Mouse (Mus musculus) limb, embryonic 10.5 days (tissue): ENCODE measurements around the gene Slain1. TPM values are rescaled to one million over a fixed set of nuclear protein-coding genes. Genes with fewer than 3 reads are reported as not detected.
"Not testable (repeated sequence)": the region's sequence is repeated elsewhere in the genome, so short reads cannot be mapped to it uniquely, and the experiment has no call there.

Experiments used
- DNase-seq: peaks from one replicate; pipeline ENCODE4 v3.0.0-alpha.2; 2017; ENCODE audit warnings: low spot score
- H3K27ac ChIP-seq: fragments of 300-500 bp; sonication (generic); 2 replicates; pipeline ENCODE4 v1.5.1; 2016; ENCODE audit warnings: mild to moderate bottlenecking
- H3K27me3 ChIP-seq: fragments of 300-500 bp; sonication (generic); 2 replicates; pipeline ENCODE4 v1.6.1; 2016; ENCODE audit warnings: low read depth, mild to moderate bottlenecking; ENCODE audit not compliant: poor library complexity, severe bottlenecking
- H3K36me3 ChIP-seq: fragments of 300-500 bp; sonication (generic); 2 replicates; pipeline ENCODE4 v1.6.1; 2016; ENCODE audit warnings: mild to moderate bottlenecking, moderate library complexity
- H3K4me1 ChIP-seq: fragments of 300-500 bp; sonication (generic); 2 replicates; pipeline ENCODE4 v1.6.1; 2016
- H3K4me3 ChIP-seq: fragments of 300-500 bp; sonication (generic); 2 replicates; pipeline ENCODE4 v1.5.1; 2016; ENCODE audit warnings: mild to moderate bottlenecking, moderate library complexity
- H3K9me3 ChIP-seq: fragments of 300-500 bp; sonication (generic); replicated peaks from 2 replicates; pipeline ENCODE4 v1.6.1; 2016; ENCODE audit warnings: mild to moderate bottlenecking
- WGBS: fragments of 180-500 bp; shearing (Covaris S2); methylation state at CpG from one replicate; pipeline ENCODE4 v1.1.7; 2016; 5-methylcytosine and 5-hydroxymethylcytosine counted together
- microRNA-seq: library from miRNA; unstranded; fragments of <30 nt; microRNA quantifications from one replicate; pipeline ENCODE4, GENCODE M21; 2017
- polyA plus RNA-seq: library from polyadenylated mRNA; unstranded; fragments of >200 nt; fragmentation: Nextera tagmentation; extraction: Ambion mirVana; gene quantifications from 2 replicates; pipeline ENCODE4 v1.2.1, GENCODE M21; 2016

The Slain1 gene
- polyA plus RNA-seq, 1 experiment from 2014 or later = 1.4 TPM

DNA sequence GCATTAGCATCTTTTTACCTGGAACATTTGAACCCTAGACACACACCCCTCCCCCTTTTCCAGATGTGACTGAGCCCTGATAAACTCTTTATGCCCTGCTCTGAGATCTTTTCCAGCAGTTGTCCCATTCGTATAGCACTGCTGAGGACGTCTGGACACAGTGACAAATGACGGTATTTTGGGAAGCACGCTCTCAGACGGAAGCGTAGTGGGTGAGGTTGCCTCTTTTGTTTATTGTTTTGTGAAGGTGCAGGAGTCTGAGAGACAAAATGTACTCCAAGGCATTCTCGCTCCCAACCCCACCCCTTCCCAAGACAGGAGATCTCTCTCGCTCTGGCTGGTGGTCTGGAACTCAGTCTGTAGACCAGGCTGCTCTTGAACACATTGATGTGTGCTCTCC lies 92.1 kb downstream of the Slain1 start:
- Histone ChIP-seq H3K27me3 (no peaks in the 10 kb centered on the region), H3K9me3 (no peaks in the 10 kb centered on the region), H3K4me1 (no peaks in the 10 kb centered on the region), H3K4me3 (no peak overlapping the region), H3K36me3 (no peaks in the 10 kb centered on the region), H3K27ac (no peak overlapping the region)
- 79% methylated on average over 8 of the region's 8 CpGs for whole genome bisulfite sequencing
- DNase-seq = no peak

DNA sequence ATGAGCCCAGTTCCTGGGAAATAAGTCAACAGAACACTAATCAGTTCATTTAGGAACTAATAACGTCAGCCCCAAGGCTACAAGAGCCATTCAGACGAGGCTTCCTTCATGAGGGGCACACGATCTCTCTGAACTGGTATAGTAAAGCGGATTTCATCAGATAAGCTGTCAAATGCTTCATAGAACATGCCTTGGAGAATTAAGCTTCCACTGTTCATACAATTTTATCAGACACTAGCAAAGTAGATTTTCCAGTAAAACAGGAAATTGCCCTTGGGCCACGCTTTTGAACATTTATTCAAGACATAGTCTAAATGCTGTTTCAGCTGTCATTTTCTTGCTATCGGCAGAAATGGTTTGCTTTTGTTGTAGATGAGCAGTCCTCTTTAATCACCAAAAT lies 97.3 kb downstream of the Slain1 start:
- Histone ChIP-seq H3K4me3 (no peak overlapping the region), H3K9me3 (no peaks in the 10 kb centered on the region), H3K4me1 (no peaks in the 10 kb centered on the region), H3K27me3 (no peaks in the 10 kb centered on the region), H3K36me3 (no peaks in the 10 kb centered on the region), H3K27ac (no peak overlapping the region)
- 67% methylated on average over 6 of the region's 6 CpGs for WGBS
- DNase-seq = no peak

DNA sequence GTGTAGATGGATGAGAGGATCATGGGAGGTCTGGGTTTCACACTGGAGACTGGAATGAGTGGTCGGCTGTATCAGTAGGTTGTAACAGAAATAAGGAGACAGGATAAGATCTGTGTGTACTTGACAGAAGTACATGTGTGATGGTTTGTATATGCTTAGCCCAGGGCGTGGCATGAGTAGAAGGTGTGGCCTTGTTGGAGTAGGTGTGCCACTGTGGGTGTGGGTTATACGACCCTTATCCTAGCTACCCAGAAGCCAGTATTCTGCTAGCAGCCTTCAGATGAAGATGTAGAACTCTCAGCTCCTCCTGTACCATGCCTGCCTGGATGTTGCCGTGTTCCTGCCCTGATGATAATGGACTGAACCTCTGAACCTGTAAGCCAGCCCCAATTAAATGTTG lies 100.6 kb downstream of the Slain1 start:
- not testable (repeated sequence) for DNase-seq, H3K27ac ChIP-seq, H3K4me1 ChIP-seq, H3K27me3 ChIP-seq, H3K9me3 ChIP-seq, H3K4me3 ChIP-seq, H3K36me3 ChIP-seq
- WGBS = 93% methylated on average over 4 of the region's 4 CpGs

DNA sequence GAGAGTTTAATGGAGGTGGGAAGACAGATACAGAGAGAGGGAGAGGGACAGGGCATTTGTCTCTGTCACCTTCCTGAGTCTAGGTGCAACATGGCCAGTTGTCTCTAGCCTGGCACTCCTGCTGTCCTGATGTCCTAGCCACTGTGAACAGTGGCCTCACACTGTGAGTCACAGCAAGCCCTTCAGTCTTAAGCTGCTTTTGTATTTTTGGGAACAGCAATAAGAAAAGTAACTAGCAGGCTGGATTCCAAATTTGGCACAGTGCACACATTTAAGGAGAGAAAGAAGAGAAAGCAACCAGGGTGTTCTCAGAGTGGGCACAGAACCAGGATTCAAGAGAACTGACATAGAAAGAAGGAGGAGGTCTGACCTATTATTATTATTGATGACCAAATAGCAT lies 101.4 kb downstream of the Slain1 start:
- DNase-seq = no peak
- H3K27ac ChIP-seq = no peak overlapping the region
- H3K27me3 ChIP-seq = no peaks in the 10 kb centered on the region
- no peak overlapping the region for H3K4me3 ChIP-seq
- no peaks in the 10 kb centered on the region for H3K9me3 ChIP-seq
- no peaks in the 10 kb centered on the region for H3K36me3 ChIP-seq
- no peaks in the 10 kb centered on the region for H3K4me1 ChIP-seq

DNA sequence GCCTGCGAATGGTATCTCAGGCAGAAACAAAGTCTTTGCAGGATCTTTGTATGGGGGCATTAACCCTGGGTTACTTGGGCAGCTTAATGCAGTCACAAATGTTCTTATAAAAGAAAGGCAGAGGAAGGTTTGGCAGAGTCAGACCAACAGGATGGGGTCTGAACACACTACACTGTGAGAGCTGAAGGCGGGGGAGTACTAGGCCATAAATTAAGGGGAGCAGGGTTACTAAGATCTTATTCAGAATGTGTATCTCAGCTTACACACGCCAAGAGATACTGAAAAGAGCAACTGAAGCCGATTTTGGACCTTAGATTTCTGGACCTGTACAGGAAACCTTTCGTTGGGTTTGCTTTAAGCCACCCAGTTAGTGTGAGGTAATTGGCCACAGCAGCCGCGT lies 102.7 kb downstream of the Slain1 start:
- H3K27me3 ChIP-seq = no peaks in the 10 kb centered on the region
- no peaks in the 10 kb centered on the region for H3K4me1 ChIP-seq
- no peaks in the 10 kb centered on the region for H3K9me3 ChIP-seq
- WGBS = 91% methylated on average over 7 of the region's 7 CpGs
- no peaks in the 10 kb centered on the region for H3K36me3 ChIP-seq
- no peak overlapping the region for H3K4me3 ChIP-seq
- H3K27ac ChIP-seq = no peak overlapping the region
- no peak for DNase-seq

DNA sequence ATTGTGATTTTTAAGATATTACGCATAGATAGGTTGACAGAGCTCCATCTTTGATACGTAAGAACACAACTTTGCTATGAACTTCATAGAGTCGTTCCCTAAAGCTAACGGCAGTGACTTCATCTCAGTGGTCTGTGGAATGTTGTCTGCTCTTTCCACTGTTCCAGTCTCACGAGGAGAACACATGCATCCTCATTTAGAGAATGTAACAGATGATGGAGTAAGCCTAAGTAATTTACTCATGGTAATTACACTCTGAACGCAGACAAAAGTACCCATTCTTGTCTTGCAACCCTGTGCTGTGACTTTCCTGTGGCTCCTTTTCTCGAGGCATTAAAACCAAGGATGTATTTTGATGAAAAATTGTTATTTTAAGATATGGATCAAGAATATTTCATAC lies 104.0 kb downstream of the Slain1 start:
- H3K27me3 ChIP-seq = no peaks in the 10 kb centered on the region
- H3K4me3 ChIP-seq = no peak overlapping the region
- H3K9me3 ChIP-seq = no peaks in the 10 kb centered on the region
- H3K36me3 ChIP-seq = no peaks in the 10 kb centered on the region
- no peaks in the 10 kb centered on the region for H3K4me1 ChIP-seq
- H3K27ac ChIP-seq = no peak overlapping the region
- WGBS = 84% methylated on average over 7 of the region's 7 CpGs
- DNase-seq = no peak

DNA sequence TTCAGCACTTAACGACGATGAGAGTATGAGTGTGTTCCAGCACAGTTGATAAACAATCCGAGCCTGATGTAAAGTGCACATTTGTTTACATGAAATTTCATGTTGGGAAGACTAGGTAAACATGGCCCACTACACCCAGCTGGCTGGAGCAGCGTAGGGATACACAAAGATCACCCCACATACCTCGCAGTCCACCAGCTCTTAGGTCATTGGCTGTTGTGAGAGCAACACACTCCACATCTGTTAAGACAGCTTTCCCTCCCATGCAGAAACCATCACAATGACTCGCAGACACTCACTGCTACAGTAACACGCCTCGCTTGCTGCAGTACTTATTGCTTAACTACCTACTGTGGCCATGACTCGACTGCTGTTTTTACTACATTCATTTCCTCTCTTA lies 104.4 kb downstream of the Slain1 start:
- Histone ChIP-seq H3K36me3 (no peaks in the 10 kb centered on the region), H3K9me3 (no peaks in the 10 kb centered on the region), H3K4me1 (no peaks in the 10 kb centered on the region), H3K27ac (no peak overlapping the region), H3K4me3 (no peak overlapping the region), H3K27me3 (no peaks in the 10 kb centered on the region)
- DNase-seq = no peak
- WGBS = 93% methylated on average over 9 of the region's 9 CpGs

Small RNA genes within 50 kb of the gene (microRNA-seq; reads per million reads assigned to microRNA genes)
- gene Gm22877 = not detected

Other genes starting within 250 kb of the Slain1 start
- gene Scel, start 136.9 kb upstream of the Slain1 start, polyA plus RNA-seq = 0.09 TPM in 1 of 2 replicates, not detected in the other
- gene Ednrb, start 194.2 kb downstream of the Slain1 start, polyA plus RNA-seq = 2.6 and 4.0 TPM in 2 replicates